Mouse (Mus musculus) gastrocnemius, postnatal 10 days (tissue): ENCODE measurements around the gene Sypl2. TPM values are rescaled to one million over a fixed set of nuclear protein-coding genes. Genes with fewer than 3 reads are reported as not detected.

Source experiments
- DNase-seq: peaks from one replicate; pipeline ENCODE4 v3.0.0; 2021; ENCODE audit warnings: mixed read lengths
- total RNA-seq, 2 experiments: library from RNA; stranded (reverse); gene quantifications; 2 replicates each; pipeline ENCODE4 v1.2.3; 2021

The Sypl2 gene
- total RNA-seq, 2 experiments from 2014 or later: 890 to 1,000 TPM

- DNase-seq: peak; percentile 52
Observed at GRCm38 (mm10) chr3:108178756-108179715, 47.4 kb downstream of the Sypl2 start.

- DNase-seq: peak; percentile 47
Observed at GRCm38 (mm10) chr3:108174672-108175531, 51.5 kb downstream of the Sypl2 start.

- DNase-seq: no peak
Observed at GRCm38 (mm10) chr3:108169199-108169598, 57.2 kb downstream of the Sypl2 start.

GRCm38 (mm10) chr3:108167499-108167898, 58.9 kb downstream of the Sypl2 start:
- peak; percentile 55 for DNase-seq

GRCm38 (mm10) chr3:108166486-108167211, 59.8 kb downstream of the Sypl2 start:
- DNase-seq: peak; percentile 67

GRCm38 (mm10) chr3:108165532-108166315, 60.7 kb downstream of the Sypl2 start:
- DNase-seq: peak; percentile 46

GRCm38 (mm10) chr3:108164807-108165206, 61.6 kb downstream of the Sypl2 start:
- DNase-seq: peak; percentile 76

GRCm38 (mm10) chr3:108164091-108164490, 62.4 kb downstream of the Sypl2 start:
- DNase-seq: no peak

Other genes starting within 250 kb of the Sypl2 start
- gene Gstm2, start 240.2 kb downstream of the Sypl2 start, total RNA-seq: 10 to 100 TPM; 33.3 to 39.0 TPM
- gene Gstm1, start 208.7 kb downstream of the Sypl2 start, total RNA-seq: 10 to 100 TPM; 61.3 to 67.2 TPM
- 10 to 100 TPM in 1 of 2 experiments, 1 to 10 TPM in 1; 9.8 to 10.4 TPM for gene Gstm4, start 181.8 kb downstream of the Sypl2 start, total RNA-seq
- gene Ampd2, start 140.0 kb downstream of the Sypl2 start, total RNA-seq: 10 to 100 TPM in 1 of 2 experiments, 1 to 10 TPM in 1; 9.5 to 15.0 TPM
- gene Gnat2, start 133.9 kb downstream of the Sypl2 start, total RNA-seq: under 1 TPM in 1 of 2 experiments, not detected in 1; 0.54 TPM
- gene Gnai3, start 80.5 kb downstream of the Sypl2 start, total RNA-seq: 10 to 100 TPM; 28.2 to 33.2 TPM
- gene Gpr61, start 71.8 kb downstream of the Sypl2 start, total RNA-seq: under 1 TPM; 0.14 to 0.27 TPM
- gene Amigo1, start 40.3 kb downstream of the Sypl2 start, total RNA-seq: 10 to 100 TPM; 30.7 to 31.6 TPM
- 1 to 10 TPM; 3.5 to 4.2 TPM for gene Cyb561d1, start 25.4 kb downstream of the Sypl2 start, total RNA-seq
- 10 to 100 TPM; 13.2 to 18.4 TPM for gene Atxn7l2, start 15.7 kb downstream of the Sypl2 start, total RNA-seq
- gene Psma5, start 30.3 kb upstream of the Sypl2 start, total RNA-seq: 10 to 100 TPM; 94.7 to 96.4 TPM
- 10 to 100 TPM; 57.0 to 59.6 TPM for gene Sort1, start 57.4 kb upstream of the Sypl2 start, total RNA-seq
- gene Mybphl, start 138.3 kb upstream of the Sypl2 start, total RNA-seq: not detected
- 1 to 10 TPM; 2.3 to 3.0 TPM for gene Psrc1, start 157.2 kb upstream of the Sypl2 start, total RNA-seq
- 1 to 10 TPM; 2.9 to 4.3 TPM for gene Celsr2, start 188.9 kb upstream of the Sypl2 start, total RNA-seq
- 100 to 1,000 TPM; 109 to 111 TPM for gene Sars, start 218.6 kb upstream of the Sypl2 start, total RNA-seq